Mouse (Mus musculus) heart, postnatal 25 days (tissue): ENCODE measurements around the gene Cop1. TPM values are rescaled to one million over a fixed set of nuclear protein-coding genes. Genes with fewer than 3 reads are reported as not detected.

Source experiments
- DNase-seq: peaks from one replicate; pipeline ENCODE4 v3.0.0; 2022; ENCODE audit warnings: low spot score
- intact Hi-C: fragments of 180-260 bp; cut with DNase I; formaldehyde crosslinking; loops from one replicate; pipeline ENCODE4 v1.15.1; 2025
- total RNA-seq, 2 experiments: library from RNA; stranded (reverse); gene quantifications; 2 replicates each; pipeline ENCODE4 v1.2.3; 2021

Cop1 gene
- total RNA-seq, 2 experiments from 2014 or later = 138 to 148 TPM

DNA sequence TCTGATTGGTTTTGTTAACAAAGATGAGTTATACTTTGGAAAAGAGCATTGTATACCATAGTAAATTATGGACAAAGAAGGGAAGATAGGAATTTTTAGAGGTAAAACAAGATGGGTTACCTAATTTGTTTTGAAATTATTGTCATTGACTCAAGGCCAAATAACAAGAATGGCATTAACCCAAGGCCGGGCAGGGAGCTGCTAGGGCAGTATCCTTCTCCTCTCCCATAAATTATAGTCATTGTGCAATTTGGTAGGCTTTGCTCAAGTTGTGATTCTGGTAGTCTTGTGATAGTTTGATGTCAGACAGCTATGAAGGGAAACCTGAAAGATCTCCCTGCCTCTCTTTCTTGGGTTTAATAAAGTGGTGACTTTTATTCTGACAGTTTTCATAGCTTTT lies 49.7 kb downstream of the Cop1 start:
- intact Hi-C loops = no loop called here
- DNase-seq = no peak

DNA sequence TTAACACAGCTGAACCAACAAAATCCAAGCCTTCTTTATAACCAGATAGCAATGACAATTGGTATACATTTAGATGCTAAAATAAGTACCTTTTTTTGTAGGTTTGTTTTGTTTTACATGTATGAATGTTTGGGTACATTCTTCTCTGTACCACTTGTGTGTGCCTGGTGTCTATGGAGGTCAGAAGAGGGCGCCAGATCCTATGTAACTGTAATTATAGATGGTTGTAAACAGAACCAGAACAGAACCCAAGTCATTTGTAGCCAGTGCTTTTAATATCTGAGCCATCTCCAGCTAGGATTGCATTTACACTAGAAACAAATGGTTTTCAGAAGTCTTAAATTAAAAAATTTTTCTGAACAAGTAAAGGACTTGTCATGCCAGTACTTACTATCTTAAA lies 54.7 kb downstream of the Cop1 start:
- no peak for DNase-seq
- intact Hi-C loops = no loop called here

DNA sequence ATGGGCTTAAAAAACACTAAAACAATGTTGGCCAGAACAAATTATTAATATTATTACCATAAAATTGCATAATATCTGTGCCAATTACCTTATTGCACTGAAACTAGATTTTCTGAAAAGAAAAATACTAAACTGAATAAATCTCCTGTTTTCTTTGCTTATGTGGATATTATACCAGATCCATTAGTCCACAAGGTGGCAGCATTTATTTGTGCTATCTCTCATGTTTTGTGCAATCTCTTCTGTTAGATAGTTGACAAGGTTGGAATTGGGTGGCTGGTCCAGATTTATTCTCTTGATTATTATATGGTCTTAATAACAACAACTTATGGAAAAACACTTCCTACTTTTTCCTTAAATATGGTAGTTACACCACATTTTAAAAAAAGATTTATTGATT lies 58.1 kb downstream of the Cop1 start:
- intact Hi-C loops = no loop called here
- DNase-seq = no peak

DNA sequence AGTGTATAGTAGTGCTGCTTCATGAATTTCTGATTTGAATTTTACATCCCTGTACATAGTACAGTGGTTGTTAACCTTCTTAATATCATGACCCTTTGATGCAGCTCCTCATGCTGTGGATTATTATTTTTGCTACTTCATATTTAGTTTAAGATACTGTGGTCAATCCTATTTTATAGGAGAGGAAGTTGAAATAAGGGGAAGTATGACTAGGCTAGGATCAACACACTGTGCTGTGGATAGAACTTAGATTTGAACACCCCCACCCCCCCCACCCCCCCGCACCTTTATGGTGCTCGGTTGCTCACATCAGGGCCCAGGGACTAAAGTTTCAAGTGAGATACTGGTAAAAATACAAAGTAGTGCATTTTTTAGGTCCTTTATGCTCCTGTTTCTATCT lies 58.7 kb downstream of the Cop1 start:
- DNase-seq = no peak
- intact Hi-C loops = no loop called here

DNA sequence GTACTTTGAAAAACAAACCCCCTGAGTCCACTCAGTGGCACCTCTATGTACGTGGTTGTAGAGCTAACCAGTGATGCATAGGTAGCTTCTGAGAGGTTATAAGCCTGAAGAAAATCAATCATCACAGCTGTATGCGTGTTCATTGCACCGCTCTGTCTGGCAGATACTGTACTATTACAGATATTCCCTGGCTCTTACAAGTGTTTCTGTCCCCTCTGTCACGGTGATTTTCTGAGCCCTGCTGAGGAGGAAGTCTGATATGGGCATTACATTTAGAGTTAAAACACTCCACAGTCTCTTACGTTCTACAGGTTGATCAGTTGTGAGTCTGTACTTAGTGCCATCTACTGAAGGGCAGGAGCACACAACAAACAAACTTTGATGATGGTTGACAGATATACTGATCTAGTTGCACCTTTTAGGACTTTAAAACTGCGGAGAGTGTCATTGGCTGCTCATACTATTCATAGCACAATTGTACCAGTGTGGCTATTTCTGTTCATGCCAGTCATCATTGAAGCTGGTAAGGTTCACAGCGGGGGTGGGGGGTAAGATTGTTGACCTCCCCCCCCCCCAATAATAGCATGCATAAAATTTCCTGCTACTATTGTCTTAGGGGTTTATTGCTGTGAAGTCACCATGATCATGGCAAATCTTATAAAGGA lies 69.4 kb downstream of the Cop1 start:
- intact Hi-C loops = no loop called here
- DNase-seq = no peak

DNA sequence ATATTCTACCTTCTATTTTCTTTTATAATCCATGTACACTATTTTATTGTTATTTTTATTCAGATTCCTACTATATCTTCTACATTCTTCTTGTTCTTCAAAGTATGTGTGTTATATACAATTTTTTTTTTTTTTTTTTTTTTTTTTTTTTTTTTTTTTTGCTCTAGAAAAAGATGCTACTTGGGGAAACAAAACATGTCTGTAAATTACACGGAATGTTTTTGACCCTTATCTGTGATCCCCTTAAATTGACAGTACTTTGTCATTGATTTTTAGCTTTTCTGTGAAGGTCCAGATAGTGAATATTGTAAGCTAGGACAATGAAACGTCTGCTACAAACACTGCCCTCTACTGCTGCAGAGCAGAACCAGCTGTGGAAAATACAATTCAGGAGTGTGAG lies 81.5 kb downstream of the Cop1 start:
- no peak for DNase-seq
- intact Hi-C loops = no loop called here

DNA sequence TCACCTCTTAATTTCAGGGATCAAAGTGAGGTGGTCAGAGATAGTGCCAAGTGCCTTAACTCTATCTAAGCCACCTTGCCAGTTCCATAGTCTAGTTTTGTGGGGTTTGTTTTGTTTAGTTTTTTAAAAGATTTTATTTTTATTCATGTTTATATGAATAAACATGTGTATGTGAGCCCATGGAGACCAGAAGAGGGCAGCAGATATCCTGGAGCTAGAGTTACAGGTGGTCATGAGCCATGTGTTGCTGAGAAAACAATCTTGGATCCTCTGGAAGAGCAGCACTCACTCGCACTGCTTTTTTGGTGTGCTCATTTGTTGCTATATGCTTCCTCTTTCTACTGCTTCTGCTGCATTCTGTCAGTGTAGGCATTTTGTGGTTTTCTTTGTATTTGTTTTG lies 90.5 kb downstream of the Cop1 start:
- intact Hi-C loops = no loop called here

DNA sequence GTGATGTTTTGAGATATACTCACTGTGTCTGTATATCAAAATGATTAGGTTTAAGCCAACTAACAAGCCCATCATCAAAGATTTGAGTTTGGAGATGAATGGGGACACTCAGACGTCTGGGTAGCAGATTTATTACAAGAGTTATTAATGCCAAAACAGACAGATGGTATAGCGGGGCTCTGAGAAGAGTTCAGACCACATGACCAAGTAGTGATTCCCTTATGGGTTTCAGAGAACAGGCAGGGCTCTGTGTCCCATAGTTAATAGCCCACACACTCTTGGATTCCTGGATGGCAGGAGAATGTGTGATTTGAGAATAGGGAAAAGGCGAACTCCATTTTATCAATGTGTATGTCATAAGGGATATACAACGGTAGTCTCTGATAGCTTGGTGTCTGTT lies 98.9 kb downstream of the Cop1 start:
- intact Hi-C loops = no loop called here
- DNase-seq = no peak

More for the DNA sequence above, 90.5 kb downstream of the Cop1 start:
- DNase-seq = no peak

DNA sequence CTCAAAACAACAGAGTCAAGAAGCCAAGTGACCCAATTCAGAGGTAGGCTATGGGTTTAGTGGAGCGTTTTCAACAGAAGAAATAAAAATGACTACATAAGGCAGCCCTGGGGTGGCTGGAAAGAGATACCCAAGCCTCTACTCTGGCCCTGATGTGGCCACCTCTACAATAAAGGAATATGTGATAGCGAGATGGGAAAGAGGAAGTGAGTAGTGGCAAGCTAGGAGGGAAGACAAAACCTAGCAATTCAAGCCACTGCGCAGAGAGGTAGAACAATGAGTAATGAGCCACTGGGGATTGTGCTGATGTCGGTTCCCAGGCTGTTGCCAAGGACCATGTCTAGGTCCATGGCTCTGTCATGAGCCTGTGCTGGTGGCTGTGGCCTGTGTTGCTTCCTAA lies 102.0 kb downstream of the Cop1 start:
- intact Hi-C loops = no loop called here
- DNase-seq = no peak

DNA sequence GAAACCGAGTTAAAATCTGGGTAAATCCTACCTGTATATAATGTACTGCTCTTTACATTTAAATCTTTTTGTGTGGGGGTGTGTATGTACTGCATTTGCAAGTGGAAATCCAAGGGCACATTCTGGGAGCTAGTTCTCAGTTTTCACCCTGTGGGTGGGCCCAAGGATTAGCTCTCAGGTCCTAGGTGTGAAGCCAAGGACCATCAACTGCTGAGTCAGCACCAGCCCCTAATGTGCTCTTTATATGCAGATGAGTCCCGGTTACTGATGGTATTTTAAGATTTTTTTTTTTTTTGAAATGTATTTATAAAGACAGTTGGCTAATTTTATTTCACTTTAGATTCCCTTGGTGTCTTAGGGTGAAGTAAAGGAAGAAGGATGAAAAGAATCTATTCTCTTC lies 110.2 kb downstream of the Cop1 start:
- no peak for DNase-seq
- intact Hi-C loops = no loop called here

DNA sequence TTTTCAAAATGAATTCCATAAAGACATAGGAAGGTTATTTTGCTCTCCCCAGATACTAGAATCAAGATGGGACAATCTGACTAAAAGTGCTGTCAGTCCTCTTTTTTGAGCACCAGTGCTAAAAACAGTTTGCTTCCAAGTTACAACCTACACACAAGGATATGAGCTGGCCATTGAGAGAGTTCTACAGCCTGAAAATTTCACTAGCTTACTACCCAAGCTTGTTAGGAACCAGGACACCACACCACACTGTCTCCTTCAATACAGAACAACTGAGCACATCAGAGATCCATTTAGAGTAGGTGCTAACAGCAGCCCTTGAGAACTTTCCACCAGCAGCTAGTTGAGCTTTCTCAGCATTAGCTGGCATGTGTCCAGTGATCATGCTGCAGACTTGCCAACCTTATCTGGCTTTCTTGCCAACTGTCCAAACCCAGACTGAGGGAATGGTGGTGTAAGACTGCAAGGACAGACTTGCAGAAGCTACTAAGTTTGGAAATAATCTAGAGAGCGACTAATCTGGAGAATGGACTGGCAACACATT lies 123.0 kb downstream of the Cop1 start:
- DNase-seq = peak; percentile 13
- intact Hi-C loops = no loop called here

DNA sequence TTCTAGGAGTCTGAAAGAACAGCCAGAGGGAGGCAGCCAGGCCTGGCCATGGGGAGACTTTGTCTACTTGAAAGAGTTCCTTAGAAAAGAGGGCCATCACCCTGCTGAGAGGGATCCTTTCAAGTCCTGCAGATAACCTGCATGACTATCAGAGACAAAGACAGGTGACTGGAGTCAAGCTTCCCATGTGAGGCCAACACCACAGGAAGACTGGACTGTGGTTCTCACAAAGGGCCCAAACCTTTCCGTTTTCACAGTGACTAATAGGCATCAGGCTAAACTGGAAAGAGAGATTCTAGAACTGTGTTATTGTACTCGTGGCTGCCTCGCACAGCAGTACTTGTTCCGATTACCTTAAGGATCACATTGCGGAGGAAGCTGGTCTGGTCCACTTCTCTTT lies 126.6 kb downstream of the Cop1 start:
- intact Hi-C loops = no loop called here
- no peak for DNase-seq

DNA sequence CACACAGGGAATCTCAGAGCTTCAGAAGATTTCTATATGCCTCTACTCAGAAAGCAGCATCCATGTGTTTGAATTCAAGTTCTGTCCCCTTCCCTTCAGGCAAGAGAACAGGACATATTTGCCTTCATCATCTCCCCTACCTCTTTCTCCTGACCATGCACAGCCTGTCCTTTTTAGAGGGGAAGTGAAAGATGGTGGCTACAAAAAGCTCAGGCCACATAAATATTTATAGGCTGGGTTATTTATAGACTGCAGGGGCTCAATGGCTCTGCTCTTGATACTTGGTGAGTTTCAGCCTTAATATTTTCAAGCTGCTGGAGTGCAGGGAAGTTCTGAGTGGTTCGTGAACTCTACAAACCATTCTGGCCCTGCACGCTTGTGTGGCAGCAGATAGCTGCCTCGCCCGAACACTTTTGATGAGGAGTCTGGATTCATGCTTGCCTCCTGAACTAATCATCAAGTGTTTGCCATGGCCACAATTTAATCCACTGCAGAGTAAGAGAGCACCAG lies 139.8 kb downstream of the Cop1 start:
- intact Hi-C loops = no loop called here
- DNase-seq = no peak

DNA sequence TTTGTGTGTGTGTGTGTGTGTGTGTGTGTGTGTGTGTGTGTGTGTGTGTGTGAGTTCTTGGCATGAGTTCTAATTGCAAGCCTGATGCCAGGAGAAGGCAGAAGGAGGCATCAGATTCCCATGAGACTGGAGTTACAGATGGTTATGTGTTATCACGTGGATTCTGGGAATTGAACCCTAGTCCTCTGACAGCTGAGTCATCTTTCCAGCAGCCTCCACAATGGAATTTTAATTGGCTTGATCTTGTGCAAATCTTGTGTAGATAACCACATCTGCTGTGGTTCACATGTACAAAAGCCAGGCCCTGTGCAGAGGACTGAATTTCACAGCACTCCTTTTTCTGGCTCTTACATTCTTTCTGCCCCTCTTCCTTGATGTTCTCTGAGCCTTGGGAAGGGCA lies 150.1 kb downstream of the Cop1 start:
- no peak for DNase-seq
- intact Hi-C loops = no loop called here

DNA sequence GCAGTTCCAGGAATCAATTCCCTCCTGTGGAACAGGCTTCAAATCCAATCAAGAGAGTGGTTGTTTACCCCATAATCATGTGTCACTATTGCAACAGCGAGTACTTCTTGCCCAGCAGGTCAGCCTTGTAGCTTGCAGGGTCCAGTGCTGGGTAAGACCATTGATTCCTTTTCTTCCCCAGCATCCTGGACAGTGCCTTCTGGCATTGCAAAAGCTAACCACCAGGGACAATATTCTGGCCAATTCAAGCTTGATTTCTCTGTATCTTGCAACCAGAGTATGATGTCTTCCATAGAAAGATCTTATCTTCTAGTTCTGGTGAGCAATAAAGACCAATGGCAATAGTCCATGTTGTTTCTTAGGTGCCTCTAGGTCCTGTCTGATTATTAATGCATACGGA lies 150.8 kb downstream of the Cop1 start:
- intact Hi-C loops = no loop called here
- DNase-seq = no peak

DNA sequence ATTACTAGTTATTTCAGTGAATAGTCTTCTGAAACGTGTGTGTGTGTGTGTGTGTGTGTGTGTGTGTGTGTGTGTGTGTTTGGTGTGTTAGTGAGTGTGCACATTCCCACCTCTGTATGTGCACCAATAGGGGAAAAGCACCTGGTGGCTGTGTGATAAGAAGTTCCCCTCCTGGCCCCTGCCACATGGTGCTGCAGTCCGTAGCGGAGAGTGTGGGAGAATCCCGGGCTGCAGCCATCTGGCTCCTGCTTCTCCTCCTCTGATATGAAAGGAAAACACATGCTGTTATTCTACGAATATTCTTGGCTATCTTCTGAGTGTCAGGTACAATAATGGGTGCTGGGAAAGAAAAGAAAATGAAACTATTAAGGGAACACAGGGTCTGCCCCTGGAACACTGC lies 154.3 kb downstream of the Cop1 start:
- intact Hi-C loops = no loop called here
- DNase-seq = no peak

DNA sequence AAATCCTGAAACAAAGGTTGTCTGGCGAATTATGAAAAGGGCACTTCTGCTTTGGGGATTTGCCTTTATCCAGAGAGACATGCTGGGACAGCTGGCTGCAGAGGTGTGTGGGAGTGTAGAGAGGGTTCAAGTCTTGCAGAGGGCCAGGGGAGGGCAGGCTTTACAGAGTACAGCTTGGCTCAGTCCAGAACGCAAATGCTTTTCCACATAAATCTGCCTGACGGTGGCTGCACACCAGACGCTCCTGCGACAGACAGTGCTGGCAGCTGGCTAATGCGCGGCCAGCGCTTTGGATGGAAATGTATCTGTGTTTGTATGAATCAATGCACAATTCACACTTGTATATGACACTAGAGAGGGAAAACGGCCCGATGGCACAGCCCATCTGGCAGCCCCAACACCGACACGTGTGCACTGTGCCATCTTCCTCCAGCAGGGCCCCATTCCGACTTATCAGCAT lies 156.5 kb downstream of the Cop1 start:
- no peak for DNase-seq
- intact Hi-C loops = loop anchor here (2.0 kb wide), 1 partner anchor 396 kb away; no protein-coding TSS in a partner anchor

DNA sequence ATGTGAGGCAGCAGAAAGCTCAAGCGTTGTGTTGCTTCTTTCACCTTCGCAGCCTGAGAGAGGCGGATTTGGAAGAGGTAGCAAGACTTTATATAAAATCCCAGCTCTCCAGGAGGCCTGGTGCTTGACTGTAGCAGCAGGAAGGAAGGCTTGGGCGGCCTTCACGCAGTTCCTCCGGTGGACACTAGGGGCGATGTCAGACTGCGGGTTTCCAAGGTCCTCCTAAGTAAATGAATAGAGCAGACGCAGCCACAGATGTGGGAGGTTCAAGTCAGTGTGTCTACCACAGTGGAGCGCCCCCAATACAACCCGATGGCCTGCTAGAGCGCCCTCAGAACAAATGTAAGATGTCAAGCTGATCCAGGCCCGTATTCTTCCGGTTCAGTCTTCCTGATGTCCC lies 157.9 kb downstream of the Cop1 start:
- peak; percentile 37 for DNase-seq
- intact Hi-C loops = loop anchor here (10.0 kb wide), 1 partner anchor 795 kb away; no protein-coding TSS in a partner anchor

DNA sequence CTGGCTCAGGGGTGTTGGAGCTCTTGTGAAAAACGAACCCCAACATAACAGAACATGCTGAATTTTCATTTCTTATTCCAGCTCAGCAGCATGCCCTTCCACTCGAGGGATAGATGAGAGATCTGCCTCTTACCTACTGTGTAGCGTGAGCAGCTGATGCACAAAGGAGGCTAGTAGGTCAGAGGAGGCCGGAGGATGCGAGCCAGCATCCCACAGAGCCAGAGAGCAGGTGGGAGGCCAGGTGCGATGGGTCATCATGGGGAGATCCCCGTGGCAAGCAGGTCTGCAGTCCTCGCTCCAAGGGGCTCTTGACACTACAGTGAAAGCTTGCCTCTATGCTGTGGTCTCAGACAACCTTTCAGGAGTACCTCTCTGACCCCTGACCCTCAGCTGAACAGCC lies 160.5 kb downstream of the Cop1 start:
- no peak for DNase-seq
- intact Hi-C loops = loop anchor here (10.0 kb wide), 1 partner anchor 792 kb away; no protein-coding TSS in a partner anchor

DNA sequence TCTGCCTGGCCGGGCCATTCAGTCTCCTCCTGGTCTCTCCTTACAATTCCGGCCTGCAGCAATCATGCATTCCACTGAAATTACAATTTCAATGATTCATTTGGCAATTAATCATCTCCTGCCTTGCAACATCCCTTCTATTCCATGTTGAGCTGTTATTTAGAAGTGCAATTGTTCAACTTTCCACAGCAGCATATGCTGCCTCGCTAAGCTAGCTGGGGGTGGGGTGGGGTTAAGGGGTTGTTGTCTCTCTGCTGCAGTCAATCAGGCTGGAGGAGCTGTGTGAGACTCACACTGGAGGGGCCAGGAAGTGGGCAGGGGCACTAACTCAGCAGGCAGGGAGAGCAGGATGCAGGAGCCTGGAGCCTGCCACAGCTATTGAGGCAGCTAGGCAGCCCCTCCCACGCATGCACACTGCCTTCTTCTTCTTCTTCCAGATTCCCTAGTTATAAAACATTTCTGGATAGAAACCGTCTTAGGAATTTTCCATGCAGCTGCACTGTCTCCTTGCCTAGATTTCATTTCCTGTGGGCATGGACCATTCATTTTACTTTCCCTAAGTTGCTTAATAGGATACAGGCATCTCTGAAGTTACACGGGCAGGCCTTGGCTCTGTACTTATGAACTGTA lies 161.1 kb downstream of the Cop1 start:
- DNase-seq = peak; percentile 50
- intact Hi-C loops = loop anchor here (10.0 kb wide), 1 partner anchor 792 kb away; no protein-coding TSS in a partner anchor

DNA sequence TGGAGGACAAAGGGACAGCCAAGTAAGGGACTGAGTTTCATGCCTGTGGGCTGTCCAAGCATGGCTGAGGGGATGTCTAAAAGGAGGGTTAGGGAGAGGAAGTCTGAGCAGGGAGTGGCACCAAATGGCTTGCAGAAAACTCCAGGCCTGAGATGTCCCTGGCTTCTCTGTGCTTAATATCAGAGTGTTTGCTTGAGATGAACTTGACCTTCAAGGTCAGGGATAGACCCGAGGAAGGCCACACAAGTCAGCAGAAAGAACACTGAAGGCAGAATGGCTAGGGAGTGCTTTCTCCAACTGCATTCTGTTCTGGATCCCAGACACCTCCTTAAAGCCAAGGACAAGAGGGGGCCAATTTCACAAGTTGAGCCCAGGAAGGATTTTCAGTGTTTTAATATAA lies 161.8 kb downstream of the Cop1 start:
- intact Hi-C loops = loop anchor here (10.0 kb wide), 1 partner anchor 791 kb away; no protein-coding TSS in a partner anchor
- DNase-seq = no peak
